Mouse (Mus musculus) heart, postnatal 0 days (tissue): ENCODE data around the gene Atrnl1. TPM values are rescaled to one million over a fixed set of nuclear protein-coding genes. Genes with fewer than 3 reads are reported as not detected.

Experiments
- ATAC-seq: fragments of 200-750 bp; cut with Nextera tagmentation; 2 replicates; pipeline ENCODE4 v1.8.0; 2017; ENCODE audit warnings: low read depth, moderate number of reproducible peaks, moderate library complexity; ENCODE audit not compliant: insufficient read depth
- DNase-seq: peaks from one replicate; pipeline ENCODE4 v3.0.0-alpha.2; 2016; ENCODE audit warnings: low spot score
- H3K27ac ChIP-seq: fragments of 300-500 bp; sonication (generic); 2 replicates; pipeline ENCODE4 v1.5.1; 2014; ENCODE audit warnings: low read depth, mild to moderate bottlenecking
- H3K27me3 ChIP-seq: fragments of 300-500 bp; sonication (generic); 2 replicates; pipeline ENCODE4 v1.6.1; 2014; ENCODE audit warnings: low read length, mixed read lengths; ENCODE audit not compliant: control insufficient read depth, insufficient read depth
- H3K36me3 ChIP-seq: fragments of 300-500 bp; sonication (generic); replicated peaks from 2 replicates; pipeline ENCODE4 v1.6.1; 2014; ENCODE audit warnings: low read length, mixed read lengths; ENCODE audit not compliant: control insufficient read depth, insufficient read depth
- H3K4me1 ChIP-seq: fragments of 300-500 bp; sonication (generic); 2 replicates; pipeline ENCODE4 v1.6.1; 2014; ENCODE audit warnings: antibody characterized with exemption; ENCODE audit not compliant: control insufficient read depth, insufficient read depth
- H3K4me2 ChIP-seq: fragments of 300-500 bp; sonication (generic); 2 replicates; pipeline ENCODE4 v1.6.1; 2014; ENCODE audit warnings: low read depth, mild to moderate bottlenecking, low read length, moderate library complexity
- H3K4me3 ChIP-seq: fragments of 300-500 bp; sonication (generic); 2 replicates; pipeline ENCODE4 v1.5.1; 2014; ENCODE audit warnings: low read depth, low read length
- H3K9ac ChIP-seq: fragments of 300-500 bp; sonication (generic); replicated peaks from 2 replicates; pipeline ENCODE4 v1.6.1; 2014; ENCODE audit warnings: low read depth, low read length, mixed read lengths
- H3K9me3 ChIP-seq: fragments of 300-500 bp; sonication (generic); replicated peaks from 2 replicates; pipeline ENCODE4 v1.6.1; 2016; ENCODE audit warnings: low read length; ENCODE audit not compliant: control insufficient read depth
- CTCF ChIP-seq: IDR thresholded peaks from 2 replicates; pipeline ENCODE4 v1.5.1; 2016; ENCODE audit warnings: antibody characterized with exemption, control low read depth, low read depth
- EP300 ChIP-seq: IDR thresholded peaks from 2 replicates; pipeline ENCODE4 v1.6.1; 2016; ENCODE audit warnings: antibody characterized with exemption, low read depth
- WGBS: fragments of 180-500 bp; shearing (Covaris S2); extraction: QIAGEN DNeasy Blood & Tissue Kit; methylation state at CpG from one replicate; pipeline ENCODE4 v1.1.7; 2014; 5-methylcytosine and 5-hydroxymethylcytosine counted together
- microRNA-seq: library from miRNA; unstranded; fragments of <30 nt; microRNA quantifications from one replicate; pipeline ENCODE4, GENCODE M21; 2016
- polyA plus RNA-seq: library from polyadenylated mRNA; unstranded; fragments of >200 nt; fragmentation: Nextera tagmentation; extraction: Ambion mirVana; gene quantifications from 2 replicates; pipeline ENCODE4 v1.2.1, GENCODE M21; 2015
- total RNA-seq: library from RNA; depleted of rRNA; stranded (reverse); fragments of >200 nt; gene quantifications from 2 replicates; pipeline ENCODE4 v1.2.3, GENCODE M21; 2014; ENCODE audit warnings: low replicate concordance; rRNA removed

Atrnl1 gene
- total and polyA plus RNA-seq, 2 experiments from 2014 or later: 1.7 to 16.9 TPM

DNA sequence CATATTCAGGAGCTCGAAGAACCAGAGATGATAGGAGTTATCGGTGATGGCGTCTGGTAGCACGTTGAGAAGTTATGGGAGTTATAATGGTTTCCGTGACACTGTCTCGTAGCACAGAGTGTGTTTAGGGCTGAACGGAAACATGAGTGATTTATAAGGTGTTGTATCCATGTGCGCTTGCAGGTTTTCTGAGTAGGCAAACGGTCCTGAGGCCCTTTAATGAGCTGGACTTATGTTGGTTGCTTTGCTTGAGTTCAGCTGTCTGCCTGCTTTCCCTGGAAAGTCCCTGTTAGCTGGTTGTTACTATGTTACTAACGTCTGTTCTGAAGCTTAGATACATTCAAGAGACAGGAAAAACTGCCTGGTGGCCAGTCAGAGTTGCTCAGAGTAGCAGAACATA is 567.6 kb downstream of the Atrnl1 start:
- H3K4me2 ChIP-seq: no peak overlapping the region
- H3K4me3 ChIP-seq: no peak overlapping the region
- H3K36me3 ChIP-seq: no peaks in the 10 kb centered on the region
- H3K9me3 ChIP-seq: no peaks in the 10 kb centered on the region
- no peaks in the 10 kb centered on the region for H3K4me1 ChIP-seq
- H3K27ac ChIP-seq: no peak overlapping the region
- no peak for ATAC-seq
- no peak for TF ChIP-seq EP300
- TF ChIP-seq CTCF: no peak
- H3K27me3 ChIP-seq: no peaks in the 10 kb centered on the region; the same call in 1 of the 2 replicates
- WGBS: 84% methylated on average over 10 of the region's 10 CpGs
- DNase-seq: no peak
- no peak overlapping the region for H3K9ac ChIP-seq

DNA sequence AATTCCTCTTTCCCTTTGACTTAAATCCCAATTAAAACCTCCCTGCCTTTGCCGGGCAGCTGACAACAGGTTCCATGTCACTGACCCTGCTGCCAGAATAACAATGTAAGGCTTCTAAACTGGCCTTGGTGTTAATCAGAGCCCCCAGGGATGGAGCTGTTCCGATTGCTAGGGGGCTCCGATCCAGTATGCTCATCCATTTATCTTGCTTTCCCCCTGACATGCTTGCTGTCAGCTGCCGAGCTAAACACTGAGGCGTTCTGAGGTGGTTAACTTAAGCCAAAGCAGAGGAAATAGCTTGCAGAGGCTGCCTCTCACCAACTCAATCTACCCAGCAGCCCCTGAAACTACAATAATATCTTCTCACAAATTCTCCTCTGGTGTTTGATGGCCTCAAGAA is 569.9 kb downstream of the Atrnl1 start:
- 30% methylated on average over 5 of the region's 5 CpGs for WGBS
- H3K9ac ChIP-seq: no peak overlapping the region
- no peak overlapping the region for H3K27ac ChIP-seq
- no peaks in the 10 kb centered on the region for H3K9me3 ChIP-seq
- TF ChIP-seq CTCF (no peak), EP300 (no peak)
- no peaks in the 10 kb centered on the region for H3K36me3 ChIP-seq
- H3K4me1 ChIP-seq: no peaks in the 10 kb centered on the region
- H3K27me3 ChIP-seq: no peaks in the 10 kb centered on the region; the same call in 1 of the 2 replicates
- no peak overlapping the region for H3K4me3 ChIP-seq
- ATAC-seq: no peak
- H3K4me2 ChIP-seq: no peak overlapping the region
- no peak for DNase-seq

Small RNA genes within 50 kb of the gene (microRNA-seq; reads per million reads assigned to microRNA genes)
- gene Mir5623: 1.2 reads per million

Other genes starting within 250 kb of the Atrnl1 start
- 3.7 and 7.7 TPM in 2 replicates for gene Trub1, start 158.1 kb upstream of the Atrnl1 start, total RNA-seq
- 7.7 and 7.9 TPM in 2 replicates for gene Trub1, start 158.1 kb upstream of the Atrnl1 start, polyA plus RNA-seq